Mouse (Mus musculus) spleen, adult 18-20 months (tissue): ENCODE results near the gene Lrrtm4.

Source experiments
- DNase-seq, 2 experiments: peaks; one replicate each; pipeline ENCODE4 v3.0.0; 2022; ENCODE audit warnings: mixed read lengths in 2 of 2

The Lrrtm4 gene

DNA sequence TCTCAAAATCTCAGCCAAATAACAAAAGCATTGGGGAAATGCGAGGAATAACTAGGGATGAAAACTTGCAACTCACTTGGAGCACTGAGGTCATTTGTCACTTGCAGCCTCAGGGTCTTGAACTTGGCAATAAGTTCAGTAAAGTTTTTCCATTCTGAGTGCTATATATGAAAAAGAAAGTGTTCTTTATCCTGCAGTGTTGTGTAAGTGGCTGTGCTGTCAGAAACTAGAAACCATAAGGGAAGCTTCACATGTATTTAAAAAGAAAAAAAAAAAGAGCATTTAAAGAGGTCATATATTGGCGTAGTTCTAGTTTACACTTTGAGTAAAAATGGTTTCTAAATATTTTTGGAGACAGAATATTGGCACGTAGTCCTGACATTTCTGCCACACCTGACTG is 313.1 kb downstream of the Lrrtm4 start:
- DNase-seq, result no peak

DNA sequence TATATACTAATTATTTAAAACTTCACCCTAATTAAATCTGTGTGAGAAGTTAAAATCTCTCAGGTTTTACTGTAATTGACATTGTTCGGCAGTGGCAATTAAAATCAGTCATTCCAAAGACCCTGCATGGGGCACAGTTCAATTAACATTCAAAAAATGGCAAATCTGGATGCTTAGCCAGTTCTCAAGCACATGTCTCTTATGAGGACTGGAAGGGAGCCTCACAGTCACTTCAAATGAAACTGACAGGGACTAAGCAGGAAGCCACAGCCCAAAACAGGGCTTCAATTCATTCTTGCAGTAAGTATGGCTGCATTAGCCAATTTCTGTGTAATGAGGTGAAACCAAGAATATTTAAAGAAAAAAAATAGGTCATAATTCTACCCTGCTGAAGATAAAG is 333.6 kb downstream of the Lrrtm4 start:
- DNase-seq, result no peak

- DNase-seq, result no peak
These were observed 338.4 kb downstream of the Lrrtm4 start for GRCm38 (mm10) chr6:80357092-80357491.

- no peak for DNase-seq
These were observed 344.9 kb downstream of the Lrrtm4 start for GRCm38 (mm10) chr6:80363593-80363992.

DNA sequence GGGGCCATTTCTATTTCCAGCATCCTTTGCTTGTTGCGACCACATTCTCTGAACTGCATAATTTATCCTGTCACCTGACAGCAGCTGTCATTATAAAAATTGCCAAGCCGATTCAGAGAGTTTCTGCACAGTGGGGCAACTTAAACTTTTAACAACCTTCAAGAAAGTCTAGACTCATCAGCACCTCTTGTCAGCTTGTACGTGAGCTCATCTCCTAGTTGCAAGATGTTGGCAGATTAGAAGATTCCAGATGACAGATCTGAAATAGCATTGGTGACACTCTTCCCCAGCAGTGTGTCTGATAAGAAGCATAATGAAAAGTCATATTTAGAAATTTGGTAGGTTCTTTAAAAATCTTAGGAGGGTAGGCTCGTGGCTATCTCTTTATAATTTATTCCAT is 347.9 kb downstream of the Lrrtm4 start:
- no peak for DNase-seq

DNA sequence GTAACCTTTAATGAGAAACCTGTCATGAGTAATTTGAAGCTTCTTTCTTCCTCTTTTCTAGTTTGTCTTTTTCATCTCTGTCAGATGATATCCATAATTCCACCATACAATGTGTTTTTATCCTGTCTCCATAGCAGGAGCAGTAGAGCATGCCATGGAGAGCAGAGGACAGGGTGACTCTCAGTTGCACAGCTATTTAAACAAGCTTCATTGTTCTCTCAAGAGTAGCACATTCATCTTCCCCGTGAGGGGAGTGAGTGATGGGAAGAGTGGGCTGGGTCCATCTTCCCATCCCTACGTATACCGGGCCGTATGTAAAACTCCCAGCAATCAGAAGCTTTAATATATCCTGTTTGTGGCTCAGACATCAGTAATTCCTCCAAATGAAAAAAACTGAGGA is 370.9 kb downstream of the Lrrtm4 start:
- no peak for DNase-seq

- no peak for DNase-seq
These were observed 388.1 kb downstream of the Lrrtm4 start for GRCm38 (mm10) chr6:80406757-80407156.

DNA sequence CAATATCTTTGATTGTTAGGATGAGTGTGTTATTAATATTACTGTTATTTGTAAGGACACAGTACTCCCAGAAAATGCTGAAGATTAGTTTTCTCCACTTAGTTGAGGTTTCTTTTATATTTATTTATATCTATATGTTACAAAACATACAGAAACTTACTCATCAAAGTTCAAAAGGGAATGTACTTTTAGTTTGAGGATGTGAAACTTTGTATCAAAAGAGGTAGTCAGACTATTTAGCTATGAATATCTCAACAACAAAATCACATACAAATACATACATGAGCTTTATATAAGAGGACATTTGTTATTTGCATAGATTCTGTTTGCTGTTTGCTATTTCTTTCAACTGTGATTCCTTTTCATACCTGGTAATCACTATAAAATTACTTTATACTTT is 421.5 kb downstream of the Lrrtm4 start:
- no peak for DNase-seq

- no peak for DNase-seq
These were observed 451.9 kb downstream of the Lrrtm4 start for GRCm38 (mm10) chr6:80470546-80470945.

- DNase-seq, result no peak
These were observed 457.5 kb downstream of the Lrrtm4 start for GRCm38 (mm10) chr6:80476153-80476552.

DNA sequence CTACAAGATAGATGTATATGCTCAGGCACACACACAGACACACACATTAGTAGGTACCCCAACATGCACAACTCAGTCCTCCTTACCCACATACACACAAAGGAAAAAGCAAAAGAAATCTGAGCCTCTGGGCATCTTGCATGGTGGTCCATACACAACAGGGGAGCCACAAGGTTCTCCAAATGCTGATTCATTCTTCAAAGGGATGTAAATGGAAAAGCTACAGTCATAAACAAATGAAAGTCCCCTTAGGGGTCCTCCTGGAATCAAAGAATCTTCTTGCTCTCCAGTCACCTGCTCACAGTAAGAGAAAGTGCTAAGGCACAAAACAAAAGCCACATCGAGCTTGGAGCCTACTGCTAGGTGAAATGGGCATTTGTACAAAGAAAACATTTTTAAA is 526.3 kb downstream of the Lrrtm4 start:
- DNase-seq, result no peak

GRCm38 (mm10) chr6:80549907-80550306 is 531.2 kb downstream of the Lrrtm4 start:
- DNase-seq, result no peak

DNA sequence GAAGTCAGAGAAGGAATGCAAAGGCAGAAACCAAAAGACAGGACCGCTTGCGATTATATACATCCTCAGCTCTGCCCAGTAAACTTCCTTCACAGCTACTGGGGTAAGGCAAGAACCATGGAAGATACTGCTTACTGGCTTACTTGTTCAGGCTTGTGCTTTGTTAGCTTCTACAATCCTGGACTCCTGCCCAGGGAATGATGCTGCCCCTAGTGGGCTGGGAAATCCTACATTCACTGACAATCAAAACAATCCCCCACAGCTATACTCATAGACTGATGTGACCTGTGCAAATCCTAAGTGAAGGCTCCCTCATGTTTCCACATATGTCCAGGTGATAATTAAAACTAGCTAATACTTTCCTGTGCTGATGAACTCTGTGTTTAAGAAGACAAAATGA is 534.7 kb downstream of the Lrrtm4 start:
- DNase-seq, result no peak

DNA sequence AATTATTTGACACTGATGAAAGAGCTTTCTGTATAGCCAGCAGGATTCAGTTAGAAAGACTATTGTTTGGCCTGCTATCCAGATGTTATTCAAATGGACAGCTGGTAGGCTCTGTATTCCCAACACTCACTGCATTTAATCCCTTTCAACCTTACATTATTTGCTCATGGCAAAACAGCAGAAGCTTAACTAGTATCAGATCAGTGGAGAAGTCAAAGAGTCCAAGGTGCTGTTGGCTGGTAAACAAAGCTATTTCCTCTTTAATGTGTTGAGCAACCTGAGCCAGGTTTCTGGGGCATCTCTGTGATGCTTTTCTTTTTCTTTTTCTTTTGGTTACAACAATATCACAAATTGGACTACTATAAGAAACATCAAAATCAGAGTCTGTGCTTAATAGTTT is 536.3 kb downstream of the Lrrtm4 start:
- DNase-seq, result no peak

GRCm38 (mm10) chr6:80577227-80577626 is 558.5 kb downstream of the Lrrtm4 start:
- DNase-seq, result no peak

- DNase-seq, result no peak
These were observed 563.5 kb downstream of the Lrrtm4 start for GRCm38 (mm10) chr6:80582225-80582624.

DNA sequence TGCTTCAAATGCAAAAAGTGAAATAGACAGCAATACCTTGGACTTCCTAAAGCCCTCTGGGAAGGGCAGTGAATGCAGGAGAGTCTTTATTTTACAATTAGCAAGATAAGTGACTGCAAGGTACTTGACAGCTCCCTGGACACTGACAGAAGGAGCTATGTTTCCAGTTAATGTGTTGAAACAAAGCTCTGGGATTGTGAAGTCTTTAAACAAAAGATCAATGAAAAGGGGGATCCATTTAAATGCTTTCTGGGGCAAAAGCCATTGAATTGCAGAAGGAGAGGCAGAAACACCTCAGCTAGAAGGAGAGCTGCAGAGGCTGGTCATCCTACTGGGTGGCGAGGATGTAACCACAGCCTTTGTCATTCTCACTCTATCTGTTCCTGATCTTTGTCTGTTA is 571.1 kb downstream of the Lrrtm4 start:
- DNase-seq, result no peak

GRCm38 (mm10) chr6:80619508-80619907 is 600.8 kb downstream of the Lrrtm4 start:
- no peak for DNase-seq

DNA sequence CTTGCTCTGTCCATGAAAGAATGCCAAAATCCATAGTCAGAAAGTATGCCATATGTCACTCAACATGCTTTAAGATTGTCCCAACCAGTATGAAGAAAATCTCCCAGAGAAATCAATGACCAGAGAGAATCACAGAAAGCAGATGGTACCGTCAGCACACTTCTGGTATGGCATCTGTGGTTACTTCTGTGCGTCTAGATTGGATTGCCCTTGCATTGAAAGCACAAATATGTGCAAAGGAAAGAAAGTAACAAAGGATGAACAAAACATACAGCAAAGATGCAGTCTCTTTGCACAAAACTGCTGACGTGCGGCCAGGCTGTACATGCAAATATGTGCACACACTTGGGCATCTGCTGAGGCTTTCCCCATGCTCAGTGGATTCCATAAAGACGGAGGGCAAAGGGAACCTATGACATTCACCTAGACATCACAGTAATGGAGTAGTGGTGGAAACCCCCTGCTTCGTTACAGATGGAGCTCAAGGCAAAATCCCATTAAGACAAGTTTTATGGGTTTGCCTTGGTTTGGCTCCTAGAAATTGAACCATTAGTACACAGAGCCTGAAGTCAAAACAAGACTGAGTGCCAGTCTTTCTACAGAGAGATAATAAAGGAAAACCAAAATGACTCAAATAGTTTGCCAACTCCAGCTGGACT is 604.1 kb downstream of the Lrrtm4 start:
- no peak for DNase-seq

- no peak for DNase-seq
These were observed 606.8 kb downstream of the Lrrtm4 start for GRCm38 (mm10) chr6:80625509-80625908.

GRCm38 (mm10) chr6:80662729-80663128 is 644.1 kb downstream of the Lrrtm4 start:
- DNase-seq, result no peak

GRCm38 (mm10) chr6:80664039-80664438 is 645.4 kb downstream of the Lrrtm4 start:
- no peak for DNase-seq

GRCm38 (mm10) chr6:80704183-80704582 is 685.5 kb downstream of the Lrrtm4 start:
- DNase-seq, result no peak

- no peak for DNase-seq
These were observed 701.8 kb downstream of the Lrrtm4 start for GRCm38 (mm10) chr6:80720468-80720867.

DNA sequence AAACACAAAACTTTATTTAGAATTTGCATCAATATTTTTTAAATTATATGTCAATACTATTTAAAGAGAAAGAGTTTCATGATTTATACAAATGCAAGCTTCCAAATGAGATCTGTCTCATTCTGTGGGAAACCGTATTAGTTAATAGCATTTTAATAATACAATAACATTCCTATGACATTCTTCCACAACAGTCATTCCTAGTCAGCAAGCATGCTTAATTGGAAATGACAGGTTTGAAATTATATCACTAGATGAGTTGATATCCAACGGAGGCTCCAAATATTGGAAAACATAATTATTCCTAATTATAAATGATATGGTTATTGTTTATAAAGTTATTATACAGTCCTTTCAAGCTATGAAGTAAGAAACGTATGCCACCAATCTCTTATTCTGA is 714.7 kb downstream of the Lrrtm4 start:
- no peak for DNase-seq

DNA sequence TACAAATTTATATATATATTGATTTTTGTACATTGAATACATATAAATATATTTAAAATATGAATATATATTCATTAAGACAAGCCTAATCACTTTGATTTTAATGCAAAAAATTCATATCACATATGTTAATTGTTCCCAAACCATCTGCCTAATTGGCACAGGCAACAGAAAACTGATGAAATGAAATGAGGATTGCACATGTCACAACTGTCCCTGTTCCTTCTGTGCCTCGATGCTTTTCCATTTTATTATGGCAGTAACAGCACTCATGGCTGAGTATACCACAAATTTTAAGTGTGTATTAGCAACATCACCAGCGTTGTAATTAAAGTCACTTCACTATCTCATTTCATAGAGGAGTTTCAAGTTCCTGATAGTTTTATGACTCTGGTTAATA is 732.1 kb downstream of the Lrrtm4 start:
- DNase-seq, result no peak
